Mouse (Mus musculus) lung, postnatal 0 days (tissue): ENCODE data around the gene Gm49358.

Experiments
- CTCF ChIP-seq: IDR thresholded peaks from 2 replicates; pipeline ENCODE4 v1.5.1; 2016; ENCODE audit warnings: antibody characterized with exemption, mild to moderate bottlenecking
- EP300 ChIP-seq: IDR thresholded peaks from 2 replicates; pipeline ENCODE4 v1.6.1; 2016; ENCODE audit warnings: antibody characterized with exemption, mild to moderate bottlenecking, control low read depth

DNA sequence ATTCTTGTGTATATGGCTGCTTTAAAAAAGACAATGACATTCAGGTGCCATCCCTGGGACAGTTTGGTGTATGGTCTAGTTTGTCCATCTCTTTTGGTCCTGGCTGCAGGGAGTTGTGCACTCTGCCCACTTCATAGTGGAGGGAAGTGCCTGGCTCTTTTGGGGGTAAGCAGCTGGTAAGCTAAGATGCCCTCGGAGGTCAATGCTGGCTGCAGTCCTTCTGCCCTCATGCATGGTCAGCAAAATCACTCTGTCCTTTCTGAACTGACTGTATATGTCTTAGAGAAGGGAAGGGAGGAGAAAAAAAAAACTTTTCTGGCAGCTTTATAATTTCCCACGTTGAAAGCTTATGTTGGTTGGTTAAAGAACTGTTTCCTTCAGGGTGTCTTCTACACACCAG lies 21.6 kb downstream of the Gm49358 start:
- TF ChIP-seq CTCF: no peak
- no peak for TF ChIP-seq EP300
